Mouse (Mus musculus) adrenal gland, postnatal 14 days (tissue): ENCODE data around the gene Pbx1. TPM values are rescaled to one million over a fixed set of nuclear protein-coding genes. Genes with fewer than 3 reads are reported as not detected.

ENCODE experiments used
- DNase-seq: peaks from one replicate; pipeline ENCODE4 v3.0.0; 2021; ENCODE audit warnings: mixed read lengths
- total RNA-seq: library from RNA; stranded (reverse); gene quantifications from 2 replicates; pipeline ENCODE4 v1.2.3, GENCODE M21; 2021

Gene Pbx1
- total RNA-seq, 1 experiment from 2014 or later: 168 TPM

DNA sequence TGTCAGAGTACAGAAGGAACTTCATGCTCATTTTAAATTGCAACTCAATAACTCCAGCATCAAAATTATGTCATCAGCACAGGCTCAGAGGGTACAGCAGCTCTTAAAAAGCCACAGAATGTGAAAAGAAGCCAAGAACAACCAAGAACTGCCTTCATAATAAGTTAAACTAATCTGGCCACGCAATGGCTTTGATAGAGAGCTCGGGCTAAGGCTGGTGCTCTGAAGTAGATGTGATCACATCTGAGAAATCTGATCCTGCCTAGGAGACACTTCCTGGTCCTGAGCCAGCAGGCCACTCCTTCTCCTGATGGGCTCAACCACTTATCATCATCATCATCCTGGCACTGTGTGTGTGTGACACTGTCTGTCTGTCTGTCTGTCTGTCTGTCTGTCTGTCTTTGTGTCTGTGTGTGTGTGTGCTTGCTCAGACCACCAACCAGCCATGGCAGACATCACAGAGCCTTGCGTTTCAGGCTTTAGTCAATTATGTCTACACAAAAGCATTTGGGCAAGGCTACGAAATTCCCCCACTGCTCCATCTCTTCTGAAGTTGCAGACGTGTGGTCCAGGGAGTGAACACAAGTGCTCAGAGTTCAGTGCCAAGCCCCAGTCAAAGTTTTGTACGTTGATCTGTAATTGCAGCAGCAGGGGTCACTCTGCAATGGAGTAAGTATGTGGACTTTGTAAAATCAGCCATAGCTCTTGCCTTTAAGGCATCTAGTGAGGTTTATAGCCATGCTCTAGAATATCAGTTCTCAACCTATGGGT, 203.1 kb downstream of the Pbx1 start:
- DNase-seq: no peak

GRCm38 (mm10) chr1:168226150-168226549, 205.9 kb downstream of the Pbx1 start:
- no peak for DNase-seq

DNA sequence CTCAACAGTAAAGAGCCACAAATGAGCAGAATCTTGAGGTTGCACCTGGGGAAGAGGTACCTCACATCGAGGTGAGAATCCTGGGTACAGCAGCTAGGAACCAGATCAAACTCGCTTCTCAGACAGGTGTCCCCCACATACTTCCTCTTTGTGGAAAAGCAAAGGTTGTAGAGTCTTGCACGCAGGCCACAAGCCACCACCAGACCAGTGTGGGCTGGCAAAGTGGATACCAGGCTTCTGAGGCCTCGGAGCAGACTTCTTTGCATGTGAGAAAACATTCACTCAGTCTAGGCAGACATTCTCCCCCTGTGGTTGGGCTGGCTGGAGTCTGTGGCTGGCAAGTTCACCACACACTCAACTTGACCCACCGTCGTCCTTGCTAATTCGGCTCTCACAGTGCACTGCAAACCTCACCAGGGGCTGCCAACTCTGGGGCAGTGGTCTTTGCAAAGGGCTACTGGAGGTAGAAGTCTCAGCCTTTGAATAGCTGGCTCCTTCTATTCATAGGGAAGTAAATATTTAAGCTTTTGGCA, 206.4 kb downstream of the Pbx1 start:
- DNase-seq: no peak

DNA sequence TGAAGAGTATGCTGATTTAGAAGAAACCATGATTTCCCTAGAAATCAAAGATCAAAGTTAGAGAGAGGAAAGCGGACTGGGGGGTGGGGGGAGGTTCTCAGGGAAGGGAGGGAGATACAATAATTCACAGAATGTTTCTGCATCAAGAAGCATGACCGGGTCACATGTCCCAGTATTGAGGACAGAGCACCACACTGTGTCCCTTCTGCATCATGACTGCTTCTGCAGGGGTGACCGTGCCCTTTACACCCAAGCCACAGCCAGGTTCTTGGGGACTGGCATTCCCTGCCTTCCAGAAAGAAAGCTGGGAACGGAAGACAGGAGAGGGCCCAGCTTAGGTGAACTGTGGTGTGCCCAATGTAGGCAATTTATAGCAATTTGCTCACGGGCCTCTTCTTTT, 207.9 kb downstream of the Pbx1 start:
- DNase-seq: no peak

GRCm38 (mm10) chr1:168222794-168223193, 209.3 kb downstream of the Pbx1 start:
- no peak for DNase-seq

GRCm38 (mm10) chr1:168221071-168221521, 211.0 kb downstream of the Pbx1 start:
- DNase-seq: peak; percentile 43

GRCm38 (mm10) chr1:168215896-168216747, 215.9 kb downstream of the Pbx1 start:
- DNase-seq: peak; percentile 58

DNA sequence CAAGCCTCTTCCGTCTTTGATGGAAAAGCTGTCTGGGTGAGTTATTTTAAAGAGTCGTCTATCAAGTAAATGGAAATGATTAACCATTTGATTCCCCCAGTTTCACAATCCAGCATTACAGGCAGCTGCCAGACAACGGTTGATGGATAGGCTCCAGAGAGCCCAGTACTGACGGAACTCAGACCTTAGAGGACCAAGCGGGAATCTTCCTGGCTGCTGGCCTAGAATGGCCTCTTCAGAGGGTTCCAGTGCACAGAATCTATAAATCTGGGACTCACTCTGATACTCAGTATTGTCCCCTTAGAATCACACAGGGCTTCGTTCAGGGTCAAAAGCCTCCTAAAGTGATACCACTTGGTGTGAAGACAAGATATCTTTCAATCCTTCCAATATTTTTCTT, 216.6 kb downstream of the Pbx1 start:
- no peak for DNase-seq

- peak; percentile 88 for DNase-seq
These were observed 218.0 kb downstream of the Pbx1 start for GRCm38 (mm10) chr1:168214040-168214443.

DNA sequence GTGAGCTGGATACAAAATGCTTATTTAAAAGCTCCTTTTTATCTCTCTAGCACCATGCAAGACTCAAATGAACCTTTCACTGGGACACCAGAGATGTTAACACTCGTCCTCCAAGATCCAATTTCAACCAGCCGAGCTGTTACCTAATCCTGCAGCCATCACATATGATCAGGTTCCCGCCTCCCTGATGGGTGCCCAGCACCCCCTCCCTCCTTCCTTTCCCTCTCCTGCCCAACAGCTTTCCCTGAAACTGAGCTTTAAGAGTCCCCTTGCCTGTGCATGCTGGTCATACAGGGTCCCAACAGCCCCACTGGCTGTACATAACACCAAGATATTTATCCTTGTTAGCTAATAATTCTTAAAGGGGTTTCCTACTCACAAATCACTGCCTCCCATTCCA, 218.5 kb downstream of the Pbx1 start:
- no peak for DNase-seq

DNA sequence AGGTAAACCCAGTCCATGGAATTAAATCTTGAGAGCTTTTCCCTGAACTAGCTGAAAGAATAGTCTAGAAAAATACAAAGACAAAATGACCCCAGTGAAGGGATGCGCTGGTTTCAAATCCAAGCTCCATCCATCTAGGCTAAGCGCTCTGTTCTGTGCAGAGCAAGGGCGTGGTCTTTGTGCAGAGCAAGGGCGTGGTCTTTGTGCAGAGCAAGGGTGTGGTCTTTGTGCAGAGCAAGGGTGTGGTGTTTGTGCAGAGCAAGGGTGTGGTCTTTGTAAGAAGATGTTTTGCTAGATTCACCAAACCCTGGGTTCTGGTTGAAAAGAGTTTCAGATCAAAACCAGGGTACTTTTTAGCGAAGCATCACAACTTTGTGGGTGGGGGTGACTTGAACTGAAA, 221.7 kb downstream of the Pbx1 start:
- no peak for DNase-seq

DNA sequence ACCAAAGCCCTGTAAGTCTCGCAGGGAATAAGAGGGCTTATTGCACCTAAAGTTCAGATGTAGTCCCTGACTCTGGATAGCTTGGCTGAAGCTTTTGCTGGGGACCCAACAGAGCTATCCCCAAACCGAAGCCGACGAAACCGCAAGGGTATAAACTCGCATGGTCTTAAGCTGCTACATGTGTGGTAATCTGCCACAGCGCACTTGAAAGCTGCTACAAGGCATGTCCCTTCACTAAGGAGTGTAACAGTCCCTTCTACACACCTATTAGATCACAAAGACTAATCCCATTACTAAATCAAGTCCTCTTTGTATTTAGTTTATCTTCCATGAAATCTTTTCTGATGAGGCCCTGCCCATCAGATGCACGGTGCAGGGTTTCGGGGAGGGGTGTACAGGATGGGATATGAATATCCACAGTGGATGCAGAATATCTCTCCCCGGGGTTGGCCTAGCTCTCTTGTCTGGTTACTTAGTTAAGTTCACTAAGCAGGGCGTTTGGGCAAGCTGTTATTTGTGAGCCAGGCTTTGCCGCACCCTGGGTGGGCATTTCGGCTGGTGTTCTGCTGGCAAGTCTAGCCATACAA, 231.4 kb downstream of the Pbx1 start:
- no peak for DNase-seq

DNA sequence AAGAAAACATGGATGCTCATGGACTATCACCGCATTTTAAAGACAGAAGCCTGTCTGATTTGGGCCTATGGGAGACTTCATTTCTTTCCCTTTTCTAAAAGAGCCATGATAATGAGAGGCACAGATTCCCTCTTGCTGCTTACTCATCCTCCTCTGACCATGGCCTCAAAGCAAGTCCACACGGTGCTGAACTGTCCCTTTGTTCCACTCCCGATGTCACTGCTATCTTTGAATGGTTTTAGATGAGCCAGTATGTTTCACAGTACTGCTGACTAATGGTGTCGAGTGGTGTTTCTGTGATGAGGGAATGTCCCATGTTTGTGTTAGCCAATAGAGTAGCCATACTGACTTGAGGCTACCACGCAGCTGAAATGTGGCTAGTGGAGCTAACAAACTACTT, 233.8 kb downstream of the Pbx1 start:
- peak; percentile 38 for DNase-seq

- DNase-seq: no peak
These were observed 234.2 kb downstream of the Pbx1 start for GRCm38 (mm10) chr1:168197908-168198258.

- DNase-seq: no peak
These were observed 234.7 kb downstream of the Pbx1 start for GRCm38 (mm10) chr1:168197195-168197907.

DNA sequence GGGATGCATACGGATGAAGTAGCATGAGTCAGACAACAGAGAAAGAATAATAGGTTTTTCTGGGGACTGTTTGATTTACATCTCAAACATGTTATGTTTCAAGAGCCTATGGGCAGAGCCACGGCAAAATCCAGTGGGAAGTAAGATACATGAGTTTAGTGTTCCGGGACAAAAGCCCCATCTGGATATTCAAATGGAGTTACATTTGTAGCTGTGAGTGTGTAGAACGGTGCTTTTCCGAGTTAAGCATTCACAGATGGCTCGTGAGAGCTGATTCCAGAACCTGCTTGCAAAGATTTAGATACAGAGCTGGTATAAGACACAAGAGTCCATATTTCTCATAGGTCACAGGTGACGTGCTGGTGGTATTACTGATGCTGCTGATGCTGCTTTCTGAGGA, 238.7 kb downstream of the Pbx1 start:
- no peak for DNase-seq

GRCm38 (mm10) chr1:168182816-168183215, 249.3 kb downstream of the Pbx1 start:
- no peak for DNase-seq

GRCm38 (mm10) chr1:168180622-168181441, 251.2 kb downstream of the Pbx1 start:
- no peak for DNase-seq

DNA sequence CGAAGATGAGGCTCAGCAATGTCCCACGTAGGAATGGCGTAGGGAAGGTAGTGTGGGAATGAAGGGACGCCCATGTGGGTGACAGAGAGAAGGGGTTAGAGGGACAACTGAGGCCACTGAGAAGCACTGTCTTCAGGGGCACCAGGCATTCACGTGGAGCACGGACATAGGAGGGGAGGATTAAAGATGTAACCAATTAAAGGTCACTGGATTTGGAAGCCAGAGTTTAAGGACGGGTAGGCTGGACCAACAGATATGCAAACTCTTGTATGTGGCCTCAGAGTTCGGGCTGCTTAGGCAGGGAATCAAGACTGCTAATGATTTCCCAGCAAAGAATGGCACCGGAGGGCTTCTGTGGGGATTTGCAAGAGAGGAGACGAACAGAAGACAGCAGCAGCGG, 252.4 kb downstream of the Pbx1 start:
- DNase-seq: no peak

GRCm38 (mm10) chr1:168178611-168179010, 253.5 kb downstream of the Pbx1 start:
- DNase-seq: no peak

- DNase-seq: no peak
These were observed 256.5 kb downstream of the Pbx1 start for GRCm38 (mm10) chr1:168175586-168175985.
